ENCODE assay signal across 15 mouse cellular contexts in genomic region chr15:97989544-97989943, GRCm38 (mm10). TPM values are rescaled to one million over a fixed set of nuclear protein-coding genes. Genes with fewer than 3 reads are reported as not detected.
DNase-seq lines count a peak whose midpoint lies in the region; ATAC-seq lines count a peak whose summit lies in the region.
"Had no signal": no experiment of that assay in that cellular context is flagged by ENCODE, and none has a peak within 500 bp of the region (broad histone marks: within the 10 kb centered on the region; RNA-seq: fewer than 3 reads in every experiment).

No protein-coding gene starts in this region.

- no peak for DNase-seq in heart, embryonic 10.5 days (ENCODE audit: low spot score)
- no peak for DNase-seq in heart, postnatal 4 days
- peak; percentile 76 for DNase-seq in embryo, embryonic 10.5 days (ENCODE audit: low spot score)
- DNase-seq in hindbrain, embryonic 11.5 days (ENCODE audit: low spot score): peak; percentile 71
- no peak for DNase-seq in right cerebral cortex, adult 2 months (ENCODE audit: low spot score in 2 of 2)
- no peak for DNase-seq in thymus, postnatal 25 days
- no peak for DNase-seq in ovary, postnatal 10 days (ENCODE audit: low spot score)
- DNase-seq: cerebellum, adult 2 months; heart, adult 11 months; liver; lung, postnatal 36 days; thymus, postnatal 14 days had no signal

- peak; percentile 39 for ATAC-seq in hindbrain, embryonic 11.5 days (ENCODE audit: low FRiP score)
- ATAC-seq in midbrain, embryonic 13.5 days: no peak

- H3K9ac ChIP-seq in hindbrain, embryonic 11.5 days (ENCODE audit: low read depth, low read length): peak overlapping the region; percentile 20; the same call in 1 of the 2 replicates
- H3K9ac ChIP-seq in midbrain, embryonic 13.5 days (replicated peaks): 0 out of 2 replicates have a peak overlapping the region, but pooled peaks have one; percentile 2

- peaks cover 50% of the 10 kb centered on the region for H3K4me1 ChIP-seq in heart, embryonic 10.5 days
- peaks cover 25% of the 10 kb centered on the region for H3K4me1 ChIP-seq in hindbrain, embryonic 11.5 days (replicated peaks; ENCODE audit: control insufficient read depth, insufficient read depth, low read length)
- peaks cover 55% of the 10 kb centered on the region for H3K4me1 ChIP-seq in midbrain, embryonic 13.5 days (replicated peaks)

- H3K9me3 ChIP-seq in heart, embryonic 10.5 days: no peaks in the 10 kb centered on the region
- no peaks in the 10 kb centered on the region for H3K9me3 ChIP-seq in hindbrain, embryonic 11.5 days (ENCODE audit: control insufficient read depth, low read length)
- no peaks in the 10 kb centered on the region for H3K9me3 ChIP-seq in midbrain, embryonic 13.5 days

- peaks cover 58% of the 10 kb centered on the region for H3K36me3 ChIP-seq in heart, embryonic 10.5 days
- H3K36me3 ChIP-seq in hindbrain, embryonic 11.5 days (ENCODE audit: control insufficient read depth, insufficient read depth, low read length): peaks cover 8% of the 10 kb centered on the region
- H3K36me3 ChIP-seq in midbrain, embryonic 13.5 days: peaks cover 42% of the 10 kb centered on the region

- no peak overlapping the region for H3K4me3 ChIP-seq in heart, embryonic 10.5 days
- H3K4me3 ChIP-seq in hindbrain, embryonic 11.5 days (ENCODE audit: low read depth, low read length): no peak overlapping the region
- H3K4me3 ChIP-seq in midbrain, embryonic 13.5 days (replicated peaks): no peak overlapping the region
- H3K4me3 ChIP-seq: layer of hippocampus, adult 2 months had no signal

- 47% methylated on average over 1 of the region's 1 CpGs for WGBS in heart, embryonic 10.5 days
- 21% methylated on average over 1 of the region's 1 CpGs for WGBS in hindbrain, embryonic 11.5 days
- 5% methylated on average over 1 of the region's 1 CpGs for WGBS in midbrain, embryonic 13.5 days

- no peaks in the 10 kb centered on the region for H3K27me3 ChIP-seq in heart, embryonic 10.5 days (ENCODE audit: insufficient read depth, poor library complexity, severe bottlenecking)
- H3K27me3 ChIP-seq in hindbrain, embryonic 11.5 days (ENCODE audit: control insufficient read depth, insufficient read depth, low read length): no peaks in the 10 kb centered on the region
- no peaks in the 10 kb centered on the region for H3K27me3 ChIP-seq in midbrain, embryonic 13.5 days

- H3K4me2 ChIP-seq in hindbrain, embryonic 11.5 days (replicated peaks; ENCODE audit: low read depth, low read length): no peak overlapping the region
- peak overlapping the region; percentile 45; the same call in 1 of the 2 replicates for H3K4me2 ChIP-seq in midbrain, embryonic 13.5 days (replicated peaks)

- peak overlapping the region; percentile 91; the same call in 1 of the 2 replicates for H3K27ac ChIP-seq in heart, embryonic 10.5 days
- H3K27ac ChIP-seq in hindbrain, embryonic 11.5 days (ENCODE audit: low read depth, low read length): peak overlapping the region; percentile 96
- peak overlapping the region; percentile 90 for H3K27ac ChIP-seq in midbrain, embryonic 13.5 days
- H3K27ac ChIP-seq: layer of hippocampus, adult 2 months had no signal

RNA-seq across cellular contexts. Expression of gene Col2a1, which starts 15.0 kb away (rescaled TPM):
- 131 and 160 TPM in 2 replicates for polyA plus RNA-seq in heart, embryonic 10.5 days (2016; fragmentation: Nextera tagmentation; extraction: Ambion mirVana)
- 1 to 10 TPM; 1.1 to 1.3 TPM for total RNA-seq in heart, postnatal 4 days (2021)
- polyA plus RNA-seq in hindbrain, embryonic 11.5 days (2014; fragmentation: Nextera tagmentation; extraction: Ambion mirVana): 128 and 132 TPM in 2 replicates
- polyA plus RNA-seq in midbrain, embryonic 13.5 days (2015; fragmentation: Nextera tagmentation; extraction: Ambion mirVana): 39.1 and 57.5 TPM in 2 replicates
- total RNA-seq: adrenal gland, adult 18-20 months had no signal

RNA-seq across cellular contexts. Expression of gene Tmem106c, which starts 25.5 kb away (rescaled TPM):
- 32.0 and 33.5 TPM in 2 replicates for polyA plus RNA-seq in heart, embryonic 10.5 days (2016; fragmentation: Nextera tagmentation; extraction: Ambion mirVana)
- 10 to 100 TPM; 20.5 to 20.6 TPM for total RNA-seq in heart, postnatal 4 days (2021)
- 52.0 and 59.9 TPM in 2 replicates for polyA plus RNA-seq in hindbrain, embryonic 11.5 days (2014; fragmentation: Nextera tagmentation; extraction: Ambion mirVana)
- 59.3 and 59.8 TPM in 2 replicates for polyA plus RNA-seq in midbrain, embryonic 13.5 days (2015; fragmentation: Nextera tagmentation; extraction: Ambion mirVana)

Comparison
In these comparisons a context has a peak if more than half of its experiments do, and no peak if none do; other contexts are left out.
1. DNase-seq: peak in embryo, embryonic 10.5 days (single experiment) and hindbrain, embryonic 11.5 days (single experiment); none in heart, embryonic 10.5 days (single experiment), heart, postnatal 4 days (single experiment), right cerebral cortex, adult 2 months (0 of 2), thymus, postnatal 25 days (single experiment) and ovary, postnatal 10 days (single experiment).
2. Peak in every context shown above with its lines, with median percentiles within 50 percentile points of each other: H3K27ac ChIP-seq.